Mouse (Mus musculus) thymus, postnatal 36 days (tissue): Measurements from ENCODE around the gene Hif1an.

Source experiments
- DNase-seq, 2 experiments: peaks; one replicate each; pipeline ENCODE4 v3.0.0; 2022; ENCODE audit warnings: mixed read lengths in 2 of 2

The Hif1an gene

GRCm38 (mm10) chr19:44562652-44563206 lies at the start of gene Hif1an:
Gene Hif1an, plus strand, starts transcription at chr19:44562850.
- DNase-seq: peak; percentile 93 to 94

- DNase-seq: peak in 1 of 2 experiments; percentile 26
Observed at GRCm38 (mm10) chr19:44513054-44513833, 49.4 kb upstream of the Hif1an start.

- DNase-seq: no peak
Observed at GRCm38 (mm10) chr19:44513921-44514482, 48.6 kb upstream of the Hif1an start.

- DNase-seq: no peak
Observed at GRCm38 (mm10) chr19:44514521-44515451, 47.9 kb upstream of the Hif1an start.

- DNase-seq: no peak
Observed at GRCm38 (mm10) chr19:44515769-44516168, 46.9 kb upstream of the Hif1an start.

- DNase-seq: peak; percentile 65 to 73
Observed at GRCm38 (mm10) chr19:44517996-44518768, 44.5 kb upstream of the Hif1an start.

GRCm38 (mm10) chr19:44519152-44519551 lies 43.5 kb upstream of the Hif1an start:
- DNase-seq: no peak

- peak; percentile 51 to 60 for DNase-seq
Observed at GRCm38 (mm10) chr19:44525551-44526205, 37.0 kb upstream of the Hif1an start.

- no peak for DNase-seq
Observed at GRCm38 (mm10) chr19:44530018-44530417, 32.6 kb upstream of the Hif1an start.

GRCm38 (mm10) chr19:44535376-44535775 lies 27.3 kb upstream of the Hif1an start:
- no peak for DNase-seq

GRCm38 (mm10) chr19:44537416-44537815 lies 25.2 kb upstream of the Hif1an start:
- DNase-seq: no peak

GRCm38 (mm10) chr19:44542694-44543178 lies 19.9 kb upstream of the Hif1an start:
- DNase-seq: no peak

- no peak for DNase-seq
Observed at GRCm38 (mm10) chr19:44544372-44544771, 18.3 kb upstream of the Hif1an start.

- peak; percentile 60 to 72 for DNase-seq
Observed at GRCm38 (mm10) chr19:44544775-44545174, 17.9 kb upstream of the Hif1an start.

- peak in 1 of 2 experiments; percentile 28 for DNase-seq
Observed at GRCm38 (mm10) chr19:44545321-44546041, 17.2 kb upstream of the Hif1an start, which contains the start of gene Sec31b. Gene Sec31b, minus strand, starts transcription at chr19:44545864.

- DNase-seq: no peak
Observed at GRCm38 (mm10) chr19:44552731-44553130, 9.9 kb upstream of the Hif1an start, which contains the start of gene Gm20538. Gene Gm20538, minus strand, starts transcription at chr19:44552831.

GRCm38 (mm10) chr19:44553286-44553685 lies 9.4 kb upstream of the Hif1an start:
- DNase-seq: no peak

- DNase-seq: no peak
Observed at GRCm38 (mm10) chr19:44554490-44554860, 8.2 kb upstream of the Hif1an start.

- peak; percentile 90 to 92 for DNase-seq
Observed at GRCm38 (mm10) chr19:44554861-44555590, 7.6 kb upstream of the Hif1an start, which contains the start of gene Ndufb8. Gene Ndufb8, minus strand, starts transcription at chr19:44555440.

GRCm38 (mm10) chr19:44564006-44564405 lies 1.4 kb downstream of the Hif1an start:
- no peak for DNase-seq
